Mouse (Mus musculus) heart, adult 11 months (tissue): ENCODE results near the gene Vwa7.
"Not testable (repeated sequence)": the region's sequence is repeated elsewhere in the genome, so short reads cannot be mapped to it uniquely, and the experiment has no call there.

Source experiments
- DNase-seq: peaks from one replicate; pipeline ENCODE4 v3.0.0; 2022

Vwa7 gene

GRCm38 (mm10) chr17:35022541-35023060, 6.2 kb downstream of the Vwa7 start:
- peak; percentile 91 for DNase-seq

GRCm38 (mm10) chr17:35023221-35023620, 6.8 kb downstream of the Vwa7 start:
- peak; percentile 92 for DNase-seq

GRCm38 (mm10) chr17:35023756-35024155, 7.4 kb downstream of the Vwa7 start:
- DNase-seq = peak; percentile 95

GRCm38 (mm10) chr17:35024261-35024660, 7.9 kb downstream of the Vwa7 start:
- peak; percentile 89 for DNase-seq

- DNase-seq = peak; percentile 94
Measured at GRCm38 (mm10) chr17:35024691-35025488, 8.5 kb downstream of the Vwa7 start.

- DNase-seq = peak; percentile 88
Measured at GRCm38 (mm10) chr17:35026206-35026605, 9.8 kb downstream of the Vwa7 start.

- DNase-seq = peak; percentile 92
Measured at GRCm38 (mm10) chr17:35027277-35028068, 11.1 kb downstream of the Vwa7 start, which contains the start of gene Sapcd1. TSS of gene Sapcd1 (minus strand) at chr17:35028016.

GRCm38 (mm10) chr17:35028315-35028714, 11.9 kb downstream of the Vwa7 start:
- DNase-seq = no peak

- DNase-seq = peak; percentile 89
Measured at GRCm38 (mm10) chr17:35029691-35030532, 13.5 kb downstream of the Vwa7 start.

- DNase-seq = peak; percentile 87
Measured at GRCm38 (mm10) chr17:35031272-35031671, 14.9 kb downstream of the Vwa7 start.

GRCm38 (mm10) chr17:35031880-35032279, 15.5 kb downstream of the Vwa7 start:
- DNase-seq = peak; percentile 88

- peak; percentile 79 for DNase-seq
Measured at GRCm38 (mm10) chr17:35032323-35032870, 16.0 kb downstream of the Vwa7 start.

GRCm38 (mm10) chr17:35033703-35034102, 17.3 kb downstream of the Vwa7 start:
- not testable (repeated sequence) for DNase-seq

- DNase-seq = peak; percentile 79
Measured at GRCm38 (mm10) chr17:35034896-35035295, 18.5 kb downstream of the Vwa7 start.

- peak; percentile 83 for DNase-seq
Measured at GRCm38 (mm10) chr17:35039121-35039873, 22.9 kb downstream of the Vwa7 start.

GRCm38 (mm10) chr17:35043794-35044193, 27.4 kb downstream of the Vwa7 start:
- no peak for DNase-seq

- peak; percentile 92 for DNase-seq
Measured at GRCm38 (mm10) chr17:35044904-35045806, 28.8 kb downstream of the Vwa7 start.

- no peak for DNase-seq
Measured at GRCm38 (mm10) chr17:35045807-35046680, 29.7 kb downstream of the Vwa7 start.
